Mouse (Mus musculus) induced T-regulatory cell, adult 2 months (primary cell): ENCODE measurements around the gene Parp9.
"Not testable (repeated sequence)": the region's sequence is repeated elsewhere in the genome, so short reads cannot be mapped to it uniquely, and the experiment has no call there.

ENCODE experiments used
- DNase-seq: peaks from one replicate; pipeline ENCODE4 v3.0.0-alpha.2; 2012; ENCODE audit warnings: low read depth

The Parp9 gene

GRCm38 (mm10) chr16:35924341-35924740 is 13.9 kb upstream of the Parp9 start:
- no peak for DNase-seq

GRCm38 (mm10) chr16:35932179-35933055 is 5.9 kb upstream of the Parp9 start:
- DNase-seq = no peak

DNA sequence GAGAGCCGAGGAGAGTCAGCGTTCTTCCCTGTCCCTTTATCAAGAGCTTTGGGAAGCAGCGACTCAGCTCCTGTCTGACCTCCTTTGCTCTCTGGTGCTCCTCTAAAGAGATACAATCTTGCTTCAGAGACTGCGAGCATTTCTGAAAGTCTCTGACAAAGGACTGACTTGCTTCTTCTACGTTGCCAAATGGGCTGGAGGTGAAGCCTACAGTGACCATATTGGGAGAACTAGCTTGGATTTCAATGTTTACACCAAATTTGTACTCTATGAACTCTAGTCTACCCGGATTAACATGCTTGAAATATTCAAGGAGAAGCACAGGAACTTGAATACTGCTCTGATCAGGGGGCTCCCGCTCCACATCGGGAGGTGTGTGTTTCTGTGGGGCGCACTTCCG is 5.1 kb upstream of the Parp9 start:
- no peak for DNase-seq

GRCm38 (mm10) chr16:35939261-35939660 is 991 bp downstream of the Parp9 start:
- DNase-seq = no peak

- DNase-seq = peak; percentile 93
Measured at GRCm38 (mm10) chr16:35939690-35940089, 1.4 kb downstream of the Parp9 start.

DNA sequence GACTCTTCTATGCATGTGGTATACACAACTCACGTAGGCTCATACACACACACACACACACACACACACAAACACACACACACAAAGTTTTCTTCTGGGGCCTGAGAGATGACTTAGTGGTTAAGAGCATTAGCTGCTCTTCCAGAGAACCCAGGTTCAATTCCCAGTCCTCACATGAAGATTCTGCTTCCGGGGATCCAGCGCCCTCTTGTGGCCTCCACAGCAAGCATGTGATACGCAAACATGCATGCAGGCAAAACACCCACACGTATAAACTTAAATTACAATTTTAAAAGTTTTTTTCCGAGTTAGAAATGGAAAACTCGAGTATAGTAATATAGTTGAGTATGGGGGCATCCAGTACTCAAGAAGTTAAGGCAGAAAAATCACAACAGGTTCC is 3.1 kb downstream of the Parp9 start:
- peak; percentile 80 for DNase-seq

GRCm38 (mm10) chr16:35949264-35949663 is 11.0 kb downstream of the Parp9 start:
- no peak for DNase-seq

GRCm38 (mm10) chr16:35951216-35951615 is 12.9 kb downstream of the Parp9 start:
- no peak for DNase-seq

DNA sequence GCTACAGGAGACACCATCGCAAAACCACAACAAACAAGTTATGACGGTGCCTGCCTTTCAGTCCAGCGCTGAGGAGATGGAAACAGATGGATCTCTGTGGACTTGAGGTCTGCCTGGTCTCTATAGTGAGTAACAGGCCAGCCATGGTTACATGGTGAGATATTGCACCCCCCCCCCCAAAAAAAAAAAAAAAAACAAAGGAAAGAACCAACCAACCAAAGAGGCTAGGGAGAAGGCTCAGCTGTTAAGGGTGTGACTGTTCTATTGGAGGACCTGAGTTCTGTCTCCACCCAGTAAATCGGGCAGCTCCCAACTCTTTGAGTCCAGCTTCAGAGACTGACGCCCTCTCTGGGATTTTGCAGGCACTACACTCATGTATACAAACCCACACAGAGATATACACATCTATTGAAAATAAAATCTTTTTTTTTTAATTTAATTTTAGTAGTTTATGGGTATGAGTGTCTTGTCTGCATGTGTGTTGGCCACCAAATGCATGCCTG is 14.4 kb downstream of the Parp9 start:
- DNase-seq = no peak

- DNase-seq = not testable (repeated sequence)
Measured at GRCm38 (mm10) chr16:35965991-35966390, 27.7 kb downstream of the Parp9 start.

GRCm38 (mm10) chr16:35966411-35967115 is 28.3 kb downstream of the Parp9 start:
- DNase-seq = no peak

DNA sequence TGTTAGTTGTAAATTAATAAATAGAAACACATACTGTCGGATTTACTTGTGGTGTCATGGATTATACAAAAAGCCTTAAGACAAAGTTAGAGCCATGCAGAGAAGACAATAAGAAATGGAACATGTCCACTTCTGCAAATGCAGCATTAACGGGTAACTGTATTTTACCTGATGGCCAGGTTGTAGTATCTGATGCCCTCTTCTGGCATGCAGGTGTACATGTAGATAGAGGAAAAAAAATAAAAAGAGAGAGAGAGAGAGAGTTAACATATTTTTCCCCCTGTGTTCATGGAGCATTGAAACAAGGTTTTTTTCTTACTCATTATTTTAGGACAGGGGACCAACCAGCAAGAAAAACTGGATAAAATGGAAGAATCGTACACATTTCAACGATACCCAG is 29.0 kb downstream of the Parp9 start:
- no peak for DNase-seq

- no peak for DNase-seq
Measured at GRCm38 (mm10) chr16:35968149-35968548, 29.9 kb downstream of the Parp9 start.

- no peak for DNase-seq
Measured at GRCm38 (mm10) chr16:35974021-35974420, 35.8 kb downstream of the Parp9 start.

DNA sequence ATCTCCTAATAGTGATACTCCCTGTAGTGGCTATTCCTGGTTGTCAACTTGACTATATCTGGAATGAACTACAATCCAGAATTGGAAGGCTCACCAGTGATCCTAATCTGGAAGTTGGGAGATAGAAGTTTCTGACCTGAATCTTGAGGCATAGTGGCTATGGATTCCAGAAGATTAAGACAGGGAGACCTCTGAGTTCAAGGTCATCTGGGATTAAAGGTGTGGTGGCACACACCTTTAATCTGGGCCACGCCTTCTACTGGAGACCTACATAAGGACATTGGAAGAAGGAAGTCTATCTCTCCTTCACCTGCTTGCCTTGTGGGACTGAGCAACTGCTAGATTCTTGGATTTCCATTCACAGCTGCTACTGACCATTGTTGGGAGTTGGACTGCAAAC is 40.2 kb downstream of the Parp9 start, which contains the start of gene Kpna1:
Gene Kpna1 (plus strand): TSS at position 301 of the 400 bp plus-strand sequence.
- not testable (repeated sequence) for DNase-seq

- peak; percentile 100 for DNase-seq
Measured at GRCm38 (mm10) chr16:35981363-35981821, 43.1 kb downstream of the Parp9 start.

- no peak for DNase-seq
Measured at GRCm38 (mm10) chr16:35982506-35982901, 44.2 kb downstream of the Parp9 start.

- peak; percentile 95 for DNase-seq
Measured at GRCm38 (mm10) chr16:35982902-35983516, 44.7 kb downstream of the Parp9 start.

- DNase-seq = peak; percentile 88
Measured at GRCm38 (mm10) chr16:35983517-35984101, 45.3 kb downstream of the Parp9 start.

GRCm38 (mm10) chr16:35984471-35984870 is 46.2 kb downstream of the Parp9 start:
- DNase-seq = peak; percentile 65

DNA sequence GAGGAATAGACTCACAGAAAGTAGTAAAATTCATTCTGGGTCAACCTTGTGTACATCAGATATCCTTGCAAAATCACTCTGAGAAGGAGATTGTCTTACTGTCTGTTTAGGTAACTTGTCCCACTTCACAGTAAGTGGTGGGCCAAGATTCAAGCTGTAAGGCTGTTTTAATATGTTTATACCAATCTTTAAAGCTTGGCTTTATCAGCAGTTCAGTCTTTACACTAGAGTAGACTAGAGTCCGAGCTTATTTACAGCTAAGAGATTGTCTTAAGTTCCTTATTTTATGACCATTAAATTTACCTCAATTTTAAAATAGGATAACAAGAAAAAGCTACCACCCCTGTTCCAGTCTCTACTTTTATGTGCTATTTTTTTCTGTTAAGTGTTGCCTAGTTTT is 49.7 kb downstream of the Parp9 start:
- DNase-seq = no peak

DNA sequence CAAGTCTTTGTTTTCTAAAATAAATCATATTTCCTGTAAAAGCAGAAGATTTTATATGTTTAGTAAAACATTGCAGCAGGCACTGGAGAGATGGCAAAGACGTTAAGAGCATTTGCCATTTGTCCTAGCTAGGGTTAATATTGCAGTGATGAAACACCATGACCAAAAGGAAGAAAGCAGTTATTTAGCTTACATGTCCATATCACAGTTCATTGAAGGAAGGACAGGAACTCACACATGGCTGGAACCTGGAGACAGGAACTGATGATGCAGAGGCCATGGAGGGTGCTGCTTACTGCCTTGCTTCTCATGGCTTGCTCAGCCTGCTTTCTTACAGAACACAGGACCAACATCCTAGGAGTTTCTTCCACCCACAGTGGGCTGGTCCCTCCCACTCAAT is 54.1 kb downstream of the Parp9 start:
- no peak for DNase-seq
